Mouse (Mus musculus): ENCODE data around the gene Btf3.

DNA sequence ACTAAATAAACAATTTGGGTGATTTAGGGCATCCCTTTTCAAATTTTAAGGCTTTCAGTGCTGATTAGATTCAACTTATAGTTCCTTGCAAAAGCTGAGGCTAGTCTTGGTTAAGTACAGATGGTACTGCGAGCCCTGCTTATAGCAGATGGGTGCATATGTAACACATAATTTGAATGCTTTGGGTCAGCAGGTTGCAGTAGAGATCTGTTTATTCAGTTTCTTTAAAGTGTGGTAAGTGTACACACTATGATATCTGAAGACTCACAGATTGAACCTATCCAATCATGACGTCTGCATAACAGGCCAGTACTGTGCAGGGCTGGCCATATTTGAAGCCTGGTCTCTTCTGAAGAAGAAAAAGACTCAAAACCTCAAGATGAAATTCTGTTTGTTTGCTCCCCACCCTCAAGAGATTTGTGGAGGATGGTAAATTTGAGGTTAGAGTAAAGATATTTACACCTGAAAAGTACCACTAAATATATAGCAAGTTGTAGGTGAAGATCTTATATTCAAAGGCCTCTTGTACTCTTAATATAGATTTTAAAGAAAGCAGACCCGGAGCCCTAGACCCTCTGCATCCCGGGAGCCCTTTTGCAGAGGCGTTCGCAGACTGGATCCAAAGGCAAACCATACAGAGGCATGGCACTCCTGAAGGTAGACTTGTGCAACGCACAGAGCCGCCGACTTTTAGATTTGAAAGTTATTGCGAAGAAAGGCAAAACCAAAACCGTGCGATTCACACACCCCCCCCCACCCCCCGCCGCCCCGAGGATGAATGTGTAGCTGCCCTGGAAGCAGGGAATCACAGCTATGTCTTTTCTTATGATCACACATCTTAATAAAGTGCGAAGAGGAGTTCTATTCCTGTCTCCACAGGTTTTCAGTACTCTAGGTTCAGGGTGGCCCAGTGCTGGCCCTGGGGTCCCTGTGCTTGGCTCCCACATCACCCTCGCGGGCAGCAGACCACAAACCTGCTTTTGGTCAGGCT, 40.9 kb upstream of the Btf3 start:
- TF ChIP-seq CTCF (conservative IDR thresholded peaks at IDR 0.05; ENCODE audit: low read length) (no peak), POU5F1 (IDR thresholded peaks at IDR 0.05; ENCODE audit: borderline replicate concordance, low read length) (no peak)

Data from E14TG2a.4 (cell line).